Mouse (Mus musculus): ENCODE results near the gene Dlg2. TPM values are rescaled to one million over a fixed set of nuclear protein-coding genes. Genes with fewer than 3 reads are reported as not detected.

Dlg2 gene
- polyA plus RNA-seq, 1 experiment from 2014 or later = 18.6 TPM

- H3K4me1 ChIP-seq (replicated peaks) = no peaks in the 10 kb centered on the region
- 72% methylated on average over 3 of the region's 3 CpGs for WGBS
- no peak overlapping the region for H3K27ac ChIP-seq
- no peak for ATAC-seq (ENCODE audit: low FRiP score)
- H3K4me2 ChIP-seq = no peak overlapping the region
- no peak overlapping the region for H3K9ac ChIP-seq
- no peaks in the 10 kb centered on the region for H3K27me3 ChIP-seq
- H3K9me3 ChIP-seq = no peaks in the 10 kb centered on the region
- H3K36me3 ChIP-seq = no peaks in the 10 kb centered on the region
- H3K4me3 ChIP-seq = no peak overlapping the region
These were observed 1674.3 kb downstream of the Dlg2 start for GRCm38 (mm10) chr7:92150768-92151167.

GRCm38 (mm10) chr7:92154603-92155002, 1678.1 kb downstream of the Dlg2 start:
- no peak for ATAC-seq (ENCODE audit: low FRiP score)
- H3K27me3 ChIP-seq = no peaks in the 10 kb centered on the region
- no peak overlapping the region for H3K9ac ChIP-seq
- H3K4me2 ChIP-seq = no peak overlapping the region
- no peaks in the 10 kb centered on the region for H3K9me3 ChIP-seq
- H3K27ac ChIP-seq = no peak overlapping the region
- no peaks in the 10 kb centered on the region for H3K4me1 ChIP-seq (replicated peaks)
- H3K4me3 ChIP-seq = no peak overlapping the region
- H3K36me3 ChIP-seq = no peaks in the 10 kb centered on the region

- no peak overlapping the region for H3K4me2 ChIP-seq
- no peak for ATAC-seq (ENCODE audit: low FRiP score)
- H3K36me3 ChIP-seq = no peaks in the 10 kb centered on the region
- H3K27me3 ChIP-seq = no peaks in the 10 kb centered on the region
- H3K9ac ChIP-seq = no peak overlapping the region
- WGBS = 97% methylated on average over 2 of the region's 2 CpGs
- H3K27ac ChIP-seq = no peak overlapping the region
- H3K9me3 ChIP-seq = no peaks in the 10 kb centered on the region
- no peak overlapping the region for H3K4me3 ChIP-seq
- no peaks in the 10 kb centered on the region for H3K4me1 ChIP-seq (replicated peaks)
These were observed 1686.7 kb downstream of the Dlg2 start for GRCm38 (mm10) chr7:92163150-92163549.

GRCm38 (mm10) chr7:92164316-92164715, 1687.8 kb downstream of the Dlg2 start:
- Histone ChIP-seq H3K27ac (no peak overlapping the region), H3K27me3 (no peaks in the 10 kb centered on the region), H3K36me3 (no peaks in the 10 kb centered on the region), H3K4me1 (replicated peaks) (no peaks in the 10 kb centered on the region), H3K4me2 (no peak overlapping the region), H3K9ac (no peak overlapping the region), H3K4me3 (no peak overlapping the region), H3K9me3 (no peaks in the 10 kb centered on the region)
- WGBS = 82% methylated on average over 2 of the region's 2 CpGs
- ATAC-seq (ENCODE audit: low FRiP score) = no peak

GRCm38 (mm10) chr7:92164875-92165518, 1688.5 kb downstream of the Dlg2 start:
- Histone ChIP-seq H3K4me1 (replicated peaks) (no peaks in the 10 kb centered on the region), H3K27me3 (no peaks in the 10 kb centered on the region), H3K9me3 (no peaks in the 10 kb centered on the region), H3K27ac (no peak overlapping the region), H3K36me3 (no peaks in the 10 kb centered on the region), H3K4me2 (no peak overlapping the region), H3K4me3 (no peak overlapping the region), H3K9ac (no peak overlapping the region)
- no peak for ATAC-seq (ENCODE audit: low FRiP score)
- 94% methylated on average over 6 of the region's 6 CpGs for whole genome bisulfite sequencing

GRCm38 (mm10) chr7:92180029-92180428, 1703.6 kb downstream of the Dlg2 start:
- Histone ChIP-seq H3K4me3 (no peak overlapping the region), H3K27me3 (peaks cover 22% of the 10 kb centered on the region), H3K36me3 (no peaks in the 10 kb centered on the region), H3K9ac (no peak overlapping the region; the same call in 1 of the 2 replicates), H3K9me3 (no peaks in the 10 kb centered on the region), H3K4me1 (replicated peaks) (peaks cover 24% of the 10 kb centered on the region), H3K27ac (no peak overlapping the region), H3K4me2 (peak overlapping the region; percentile 64)
- no peak for ATAC-seq (ENCODE audit: low FRiP score)
- WGBS = 40% methylated on average over 5 of the region's 5 CpGs

GRCm38 (mm10) chr7:92180591-92181587, 1704.4 kb downstream of the Dlg2 start:
- H3K27me3 ChIP-seq = peaks cover 22% of the 10 kb centered on the region
- 14% methylated on average over 29 of the region's 29 CpGs for WGBS
- peak overlapping the region; percentile 37 for H3K4me3 ChIP-seq
- peak overlapping the region; percentile 59 for H3K9ac ChIP-seq
- ATAC-seq (ENCODE audit: low FRiP score) = peak; percentile 68
- no peaks in the 10 kb centered on the region for H3K36me3 ChIP-seq
- peak overlapping the region; percentile 64 for H3K4me2 ChIP-seq
- H3K27ac ChIP-seq = no peak overlapping the region
- no peaks in the 10 kb centered on the region for H3K9me3 ChIP-seq
- peaks cover 24% of the 10 kb centered on the region for H3K4me1 ChIP-seq (replicated peaks)

GRCm38 (mm10) chr7:92181959-92182612, 1705.6 kb downstream of the Dlg2 start:
- ATAC-seq (ENCODE audit: low FRiP score) = no peak; the same call in 1 of the 2 replicates
- no peak overlapping the region for H3K27ac ChIP-seq
- no peaks in the 10 kb centered on the region for H3K36me3 ChIP-seq
- H3K4me3 ChIP-seq = no peak overlapping the region
- no peak overlapping the region for H3K9ac ChIP-seq
- WGBS = 16% methylated on average over 10 of the region's 10 CpGs
- peaks cover 24% of the 10 kb centered on the region for H3K4me1 ChIP-seq (replicated peaks)
- peak overlapping the region; percentile 64 for H3K4me2 ChIP-seq
- peaks cover 22% of the 10 kb centered on the region for H3K27me3 ChIP-seq
- H3K9me3 ChIP-seq = no peaks in the 10 kb centered on the region

- no peak overlapping the region for H3K27ac ChIP-seq
- H3K9me3 ChIP-seq = no peaks in the 10 kb centered on the region
- H3K4me2 ChIP-seq = no peak overlapping the region
- H3K4me1 ChIP-seq (replicated peaks) = peaks cover 24% of the 10 kb centered on the region
- ATAC-seq (ENCODE audit: low FRiP score) = no peak
- H3K36me3 ChIP-seq = no peaks in the 10 kb centered on the region
- H3K27me3 ChIP-seq = peaks cover 22% of the 10 kb centered on the region
- H3K9ac ChIP-seq = no peak overlapping the region
- H3K4me3 ChIP-seq = no peak overlapping the region
- 89% methylated on average over 7 of the region's 7 CpGs for whole genome bisulfite sequencing
These were observed 1708.0 kb downstream of the Dlg2 start for GRCm38 (mm10) chr7:92184371-92185059.

- Histone ChIP-seq H3K9ac (no peak overlapping the region), H3K4me2 (no peak overlapping the region), H3K4me1 (replicated peaks) (peaks cover 11% of the 10 kb centered on the region), H3K36me3 (no peaks in the 10 kb centered on the region), H3K9me3 (no peaks in the 10 kb centered on the region), H3K4me3 (no peak overlapping the region), H3K27me3 (peaks cover 7% of the 10 kb centered on the region; the same call in 1 of the 2 replicates), H3K27ac (no peak overlapping the region)
- WGBS = 88% methylated on average over 5 of the region's 5 CpGs
- no peak for ATAC-seq (ENCODE audit: low FRiP score)
These were observed 1709.9 kb downstream of the Dlg2 start for GRCm38 (mm10) chr7:92186341-92186740.

GRCm38 (mm10) chr7:92189149-92189548, 1712.7 kb downstream of the Dlg2 start:
- H3K27ac ChIP-seq = no peak overlapping the region
- H3K9me3 ChIP-seq = no peaks in the 10 kb centered on the region
- H3K27me3 ChIP-seq = no peaks in the 10 kb centered on the region
- no peaks in the 10 kb centered on the region for H3K36me3 ChIP-seq
- H3K4me2 ChIP-seq = no peak overlapping the region
- no peak overlapping the region for H3K9ac ChIP-seq
- 69% methylated on average over 6 of the region's 6 CpGs for WGBS
- H3K4me3 ChIP-seq = no peak overlapping the region
- H3K4me1 ChIP-seq (replicated peaks) = no peaks in the 10 kb centered on the region
- no peak for ATAC-seq (ENCODE audit: low FRiP score)

GRCm38 (mm10) chr7:92196004-92196403, 1719.5 kb downstream of the Dlg2 start:
- H3K36me3 ChIP-seq = no peaks in the 10 kb centered on the region
- H3K4me1 ChIP-seq (replicated peaks) = no peaks in the 10 kb centered on the region
- H3K9me3 ChIP-seq = no peaks in the 10 kb centered on the region
- no peaks in the 10 kb centered on the region for H3K27me3 ChIP-seq
- H3K27ac ChIP-seq = no peak overlapping the region
- WGBS = 83% methylated on average over 4 of the region's 4 CpGs
- H3K4me3 ChIP-seq = no peak overlapping the region
- no peak for ATAC-seq (ENCODE audit: low FRiP score)
- H3K9ac ChIP-seq = no peak overlapping the region
- no peak overlapping the region for H3K4me2 ChIP-seq
